Mouse (Mus musculus): ENCODE data around the gene Mcrs1. TPM values are rescaled to one million over a fixed set of nuclear protein-coding genes. Genes with fewer than 3 reads are reported as not detected.

Gene Mcrs1
- polyA plus RNA-seq, 1 experiment: 109 TPM

DNA sequence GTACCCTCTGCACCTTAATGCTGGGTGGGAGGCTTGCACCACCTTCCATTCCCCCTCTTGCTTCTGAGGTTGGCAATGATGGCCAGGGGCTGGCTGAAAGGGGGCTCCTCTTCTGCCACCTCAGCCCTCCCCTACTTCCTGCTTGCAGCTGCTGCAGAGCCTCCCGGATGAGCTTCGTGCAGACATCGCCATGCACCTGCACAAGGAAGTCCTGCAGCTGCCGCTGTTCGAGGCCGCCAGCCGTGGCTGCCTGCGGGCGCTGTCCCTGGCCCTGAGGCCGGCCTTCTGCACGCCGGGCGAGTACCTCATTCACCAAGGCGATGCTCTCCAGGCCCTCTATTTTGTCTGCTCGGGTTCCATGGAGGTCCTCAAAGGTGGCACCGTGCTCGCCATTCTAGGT, 18.0 kb downstream of the Mcrs1 start:
- TF ChIP-seq CTCF (IDR thresholded peaks at IDR 0.05; ENCODE audit: extremely low read depth, insufficient read depth, low read length) (no peak), POLR2A (IDR thresholded peaks at IDR 0.05; ENCODE audit: extremely low read depth, insufficient read depth, low read length) (no peak)
- no peak overlapping the region for H3K4me3 ChIP-seq (ENCODE audit: insufficient read depth, low read length)
- H3K27ac ChIP-seq (ENCODE audit: insufficient read depth, low read length): no peak overlapping the region
- H3K4me1 ChIP-seq (ENCODE audit: control insufficient read depth, insufficient read depth, low read length): peaks cover 2% of the 10 kb centered on the region; the same call in 1 of the 2 replicates

DNA sequence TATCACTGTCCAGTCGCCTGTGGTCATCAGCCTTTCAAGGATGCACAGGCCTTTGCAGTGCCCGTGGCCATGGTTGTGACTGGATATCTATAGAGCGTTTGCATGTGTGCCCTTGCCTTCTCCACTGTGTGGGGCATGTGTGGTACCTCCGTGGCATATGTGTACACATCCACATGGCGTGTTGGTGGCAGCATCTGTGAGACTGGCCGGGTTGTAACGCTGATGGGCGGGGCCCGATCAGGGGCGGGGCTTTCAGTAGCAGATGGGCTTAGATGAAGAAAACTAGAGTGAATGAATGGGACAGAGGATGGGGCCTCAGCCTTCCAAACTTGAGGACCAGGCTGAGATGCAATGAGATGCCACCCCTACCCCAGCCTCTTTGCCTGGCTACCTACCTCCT, 19.8 kb downstream of the Mcrs1 start:
- Histone ChIP-seq H3K4me3 (ENCODE audit: insufficient read depth, low read length) (no peak overlapping the region), H3K27ac (ENCODE audit: insufficient read depth, low read length) (no peak overlapping the region), H3K4me1 (ENCODE audit: control insufficient read depth, insufficient read depth, low read length) (peaks cover 2% of the 10 kb centered on the region; the same call in 1 of the 2 replicates)
- TF ChIP-seq CTCF (IDR thresholded peaks at IDR 0.05; ENCODE audit: extremely low read depth, insufficient read depth, low read length): no peak
- TF ChIP-seq POLR2A (IDR thresholded peaks at IDR 0.05; ENCODE audit: extremely low read depth, insufficient read depth, low read length): no peak

DNA sequence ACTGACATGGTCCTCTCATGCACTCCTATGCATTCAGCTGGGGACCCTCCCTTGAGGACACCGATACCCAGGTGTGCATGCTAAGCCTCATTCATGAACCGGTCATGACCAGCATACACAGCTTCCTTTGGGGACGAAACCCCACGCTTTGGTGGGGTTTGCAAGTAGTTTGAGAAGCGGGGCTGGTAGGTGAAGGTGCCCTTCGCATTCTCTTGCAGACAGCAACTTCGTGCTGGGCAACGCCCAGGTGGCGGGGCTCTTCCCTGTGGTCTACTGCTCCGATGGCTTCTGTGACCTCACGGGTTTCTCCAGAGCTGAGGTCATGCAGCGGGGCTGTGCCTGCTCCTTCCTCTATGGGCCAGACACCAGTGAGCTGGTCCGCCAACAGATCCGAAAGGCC, 25.7 kb downstream of the Mcrs1 start:
- no peak overlapping the region for H3K27ac ChIP-seq (ENCODE audit: insufficient read depth, low read length)
- no peak for TF ChIP-seq POLR2A (IDR thresholded peaks at IDR 0.05; ENCODE audit: extremely low read depth, insufficient read depth, low read length)
- TF ChIP-seq CTCF (IDR thresholded peaks at IDR 0.05; ENCODE audit: extremely low read depth, insufficient read depth, low read length): no peak
- peak overlapping the region; percentile 85 for H3K4me3 ChIP-seq (ENCODE audit: insufficient read depth, low read length)
- H3K4me1 ChIP-seq (ENCODE audit: control insufficient read depth, insufficient read depth, low read length): peaks cover 4% of the 10 kb centered on the region

DNA sequence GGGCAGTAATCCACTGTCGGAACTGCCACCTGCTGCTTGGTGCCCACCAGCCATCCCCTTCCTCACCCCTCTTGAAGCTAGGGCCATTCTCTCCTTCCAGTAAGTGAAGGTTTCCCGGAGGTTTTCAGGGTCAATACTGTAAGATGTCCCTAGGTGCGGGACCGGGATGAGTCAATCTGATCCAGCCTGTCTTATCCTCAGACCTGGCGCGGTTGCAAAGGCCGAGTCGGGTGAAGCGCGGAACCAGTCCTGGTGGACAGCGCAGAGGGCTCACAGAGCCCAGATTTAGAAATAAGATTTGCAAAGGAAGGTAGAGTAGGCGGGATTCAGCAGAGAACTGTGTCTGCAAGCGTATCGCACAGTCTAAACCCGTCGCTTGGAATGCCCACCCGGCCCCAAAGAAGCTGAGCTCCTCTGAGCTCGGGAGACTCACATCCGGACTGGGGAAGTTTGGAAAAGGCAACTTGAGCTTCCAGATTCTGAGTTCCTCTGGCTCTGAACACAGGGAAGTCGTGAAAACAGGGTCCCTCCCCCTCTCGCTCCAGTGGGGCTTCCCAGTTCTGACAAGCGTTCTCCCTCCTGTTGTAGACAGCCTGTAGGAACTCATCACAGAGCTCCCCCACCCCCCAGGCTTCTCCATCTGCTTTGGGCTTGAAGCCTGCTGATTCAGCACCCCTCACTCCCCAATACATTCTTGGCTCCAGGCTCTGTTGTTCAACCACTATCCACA, 26.5 kb downstream of the Mcrs1 start:
- TF ChIP-seq CTCF (IDR thresholded peaks at IDR 0.05; ENCODE audit: extremely low read depth, insufficient read depth, low read length) (no peak), POLR2A (IDR thresholded peaks at IDR 0.05; ENCODE audit: extremely low read depth, insufficient read depth, low read length) (peak; percentile 18; the same call in 1 of the 2 replicates)
- Histone ChIP-seq H3K4me1 (ENCODE audit: control insufficient read depth, insufficient read depth, low read length) (peaks cover 4% of the 10 kb centered on the region), H3K4me3 (ENCODE audit: insufficient read depth, low read length) (peak overlapping the region; percentile 85), H3K27ac (ENCODE audit: insufficient read depth, low read length) (peak overlapping the region; percentile 96)

DNA sequence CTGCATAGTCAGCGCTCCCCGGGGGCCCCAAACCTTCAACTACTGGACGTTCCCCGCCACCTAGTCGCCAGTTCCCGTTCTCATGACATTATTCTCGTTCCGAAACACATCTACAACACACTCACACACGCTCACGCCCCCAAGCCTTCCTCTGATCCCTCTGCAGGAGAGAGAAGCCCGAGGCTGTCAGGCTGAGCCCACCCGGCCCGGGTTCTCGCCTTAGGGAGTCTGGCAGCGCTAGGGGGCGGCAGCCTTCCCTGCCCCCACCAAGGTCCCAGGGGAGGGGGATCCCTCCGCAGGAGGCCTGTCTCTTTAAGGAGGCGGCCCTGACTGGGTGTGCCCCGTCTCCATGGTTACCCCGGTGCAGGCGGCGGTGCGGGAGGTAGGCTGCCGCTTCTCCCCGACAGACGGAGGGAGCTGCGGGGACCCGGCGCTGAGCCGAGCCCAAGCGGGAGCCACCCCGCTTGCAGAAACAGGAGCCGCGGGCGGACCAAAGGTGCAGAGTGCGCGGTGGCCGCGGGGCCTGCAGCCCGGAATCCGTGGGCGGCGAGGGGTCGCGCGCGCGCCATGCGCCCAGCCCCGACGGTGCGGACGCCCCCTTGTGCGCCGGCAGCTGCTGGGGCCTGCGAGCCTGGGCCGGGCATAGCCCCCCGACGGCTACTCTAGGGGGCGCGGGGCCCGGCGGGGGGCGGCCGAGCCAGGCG, 27.4 kb downstream of the Mcrs1 start, which contains the start of gene Kcnh3:
Gene Kcnh3 (plus strand): TSS at position 654 of the 704 bp plus-strand sequence.
- peaks cover 4% of the 10 kb centered on the region for H3K4me1 ChIP-seq (ENCODE audit: control insufficient read depth, insufficient read depth, low read length)
- TF ChIP-seq POLR2A (IDR thresholded peaks at IDR 0.05; ENCODE audit: extremely low read depth, insufficient read depth, low read length): peak; percentile 8; the same call in 1 of the 2 replicates
- TF ChIP-seq CTCF (IDR thresholded peaks at IDR 0.05; ENCODE audit: extremely low read depth, insufficient read depth, low read length): no peak
- H3K4me3 ChIP-seq (ENCODE audit: insufficient read depth, low read length): peak within 1 kb of the TSS; percentile 85
- H3K27ac ChIP-seq (ENCODE audit: insufficient read depth, low read length): peak within 1 kb of the TSS; percentile 96

DNA sequence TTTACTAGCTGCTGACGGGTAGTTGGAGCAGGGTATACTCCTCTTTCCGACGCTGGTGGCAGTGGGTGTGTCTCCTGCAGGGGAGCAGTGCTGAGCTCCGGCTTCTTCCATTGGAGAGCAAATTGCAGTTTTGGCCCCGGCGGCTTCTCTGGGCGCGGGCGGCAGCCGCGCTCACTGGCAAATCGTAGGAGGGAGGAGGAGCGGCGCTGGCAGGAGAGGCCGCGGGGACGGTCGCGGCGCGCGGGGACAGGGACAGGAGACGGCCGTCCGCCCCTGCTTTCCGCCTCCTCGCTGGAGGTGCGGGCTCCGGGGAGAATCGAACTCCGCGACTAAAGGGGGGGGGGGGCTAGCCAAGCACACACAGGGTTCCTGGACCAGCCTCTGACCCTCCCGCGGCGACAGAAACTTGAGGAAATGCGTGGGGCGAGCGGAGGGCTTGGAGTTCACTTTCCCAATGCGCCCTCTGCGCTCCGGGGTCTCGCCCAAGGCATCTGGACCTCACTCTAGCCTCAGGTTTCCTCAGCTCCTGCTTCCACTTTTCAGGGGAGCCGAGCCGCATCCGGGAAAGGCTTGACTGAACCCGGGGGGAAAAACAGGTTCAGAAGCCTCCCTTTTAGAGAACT, 28.1 kb downstream of the Mcrs1 start:
- H3K4me3 ChIP-seq (ENCODE audit: insufficient read depth, low read length): peak overlapping the region; percentile 85
- peak overlapping the region; percentile 96; the same call in 1 of the 2 replicates for H3K27ac ChIP-seq (ENCODE audit: insufficient read depth, low read length)

DNA sequence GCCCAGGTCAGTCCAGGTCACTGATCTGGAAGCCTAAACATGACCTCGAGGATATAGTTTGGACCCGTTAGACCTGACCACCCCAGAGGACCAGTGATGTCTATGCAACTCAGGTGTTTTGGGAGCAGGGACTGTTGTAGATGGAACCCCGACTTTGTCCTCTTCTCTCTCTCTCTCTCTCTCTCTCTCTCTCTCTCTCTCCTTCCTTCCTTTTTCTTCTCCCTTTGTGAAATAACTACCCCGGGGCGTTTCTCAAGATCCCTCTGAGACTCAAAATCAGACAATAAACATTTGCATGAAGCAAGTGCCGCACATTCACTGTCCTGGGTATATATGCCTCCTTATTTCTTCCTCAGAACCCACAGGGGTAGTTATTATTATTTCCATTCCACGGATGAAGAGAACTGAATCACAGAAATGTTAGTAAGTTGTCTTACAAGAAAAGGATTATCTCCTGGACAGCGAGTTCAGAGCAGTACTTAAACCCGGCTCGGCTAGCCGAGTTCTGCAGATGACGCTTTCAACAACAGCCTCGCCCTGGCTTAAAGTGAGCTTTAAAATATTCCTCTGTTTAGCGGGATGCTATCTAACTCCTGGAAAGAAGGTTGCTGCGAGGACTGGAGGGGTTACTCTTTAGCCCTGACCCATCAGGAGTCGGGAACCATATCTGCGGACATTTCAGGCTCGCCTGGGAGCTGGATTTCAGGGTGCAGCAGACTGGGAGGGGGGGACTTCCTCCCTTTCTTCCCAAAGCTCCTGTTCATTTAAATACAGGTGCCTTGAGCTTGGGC, 28.8 kb downstream of the Mcrs1 start:
- H3K4me3 ChIP-seq (ENCODE audit: insufficient read depth, low read length): peak overlapping the region; percentile 85; the same call in 1 of the 2 replicates
- no peak for TF ChIP-seq CTCF (IDR thresholded peaks at IDR 0.05; ENCODE audit: extremely low read depth, insufficient read depth, low read length)
- TF ChIP-seq POLR2A (IDR thresholded peaks at IDR 0.05; ENCODE audit: extremely low read depth, insufficient read depth, low read length): no peak
- 0 out of 2 replicates have a peak overlapping the region, but pooled peaks have one; percentile 38 for H3K27ac ChIP-seq (ENCODE audit: insufficient read depth, low read length)
- H3K4me1 ChIP-seq (ENCODE audit: control insufficient read depth, insufficient read depth, low read length): peaks cover 2% of the 10 kb centered on the region

More for the DNA sequence above, 28.1 kb downstream of the Mcrs1 start:
- no peak for TF ChIP-seq CTCF (IDR thresholded peaks at IDR 0.05; ENCODE audit: extremely low read depth, insufficient read depth, low read length)
- 0 out of 2 replicates have a peak, but pooled peaks have one; percentile 48 for TF ChIP-seq POLR2A (IDR thresholded peaks at IDR 0.05; ENCODE audit: extremely low read depth, insufficient read depth, low read length)
- H3K4me1 ChIP-seq (ENCODE audit: control insufficient read depth, insufficient read depth, low read length): peaks cover 2% of the 10 kb centered on the region

DNA sequence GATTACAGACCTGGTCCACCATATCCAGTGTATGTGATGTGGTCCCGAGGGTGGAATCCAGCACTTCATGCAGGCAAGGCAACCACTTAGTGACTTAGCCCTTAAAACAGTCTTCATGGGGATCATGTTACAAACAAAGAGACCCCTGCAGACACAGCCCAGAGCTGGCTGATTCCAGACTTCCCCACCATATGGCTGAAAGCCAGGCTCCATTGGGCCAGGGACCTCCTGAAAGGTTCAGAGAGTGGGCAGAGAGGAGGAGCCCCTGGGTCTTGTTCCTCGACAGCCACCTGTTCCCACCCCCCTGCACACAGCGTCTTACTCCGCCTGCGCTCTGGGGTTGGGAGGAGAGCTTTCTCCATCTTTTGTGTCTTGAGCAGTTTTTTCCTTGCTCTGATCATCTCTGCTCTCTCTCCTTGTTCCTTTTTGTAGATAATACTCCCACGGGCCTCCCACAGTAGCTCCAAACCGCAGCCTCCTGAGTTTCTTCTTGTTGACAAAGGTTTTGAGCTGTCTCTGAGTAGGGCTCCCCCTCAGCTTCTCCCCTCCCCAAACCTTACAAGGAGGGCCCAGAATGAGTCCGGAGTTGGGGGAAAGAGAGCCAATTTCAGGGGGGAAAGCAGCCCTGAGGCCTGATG, 30.3 kb downstream of the Mcrs1 start:
- H3K27ac ChIP-seq (ENCODE audit: insufficient read depth, low read length): 0 out of 2 replicates have a peak overlapping the region, but pooled peaks have one; percentile 44
- peaks cover 2% of the 10 kb centered on the region for H3K4me1 ChIP-seq (ENCODE audit: control insufficient read depth, insufficient read depth, low read length)
- TF ChIP-seq CTCF (IDR thresholded peaks at IDR 0.05; ENCODE audit: extremely low read depth, insufficient read depth, low read length) (no peak), POLR2A (IDR thresholded peaks at IDR 0.05; ENCODE audit: extremely low read depth, insufficient read depth, low read length) (no peak)
- no peak overlapping the region for H3K4me3 ChIP-seq (ENCODE audit: insufficient read depth, low read length)
